Mouse (Mus musculus): ENCODE results near the gene Pex14.

- TF ChIP-seq FLI1 (IDR thresholded peaks at IDR 0.05; ENCODE audit: low read length) (no peak), GATA1 (IDR thresholded peaks at IDR 0.05; ENCODE audit: borderline replicate concordance, low read length) (no peak)
These were observed 36.6 kb upstream of the Pex14 start for GRCm38 (mm10) chr4:149136116-149136850.
